Comparison of ENCODE assay signal across 25 mouse cellular contexts in genomic region chr17:47626031-47626430, GRCm38 (mm10).
"Had no signal": no experiment of that assay in that cellular context is flagged by ENCODE, and none has a peak within 500 bp of the region (broad histone marks: within the 10 kb centered on the region; RNA-seq: fewer than 3 reads in every experiment).

No protein-coding gene starts in this region.

- H3K9me3 ChIP-seq: forebrain, embryonic 15.5 days; heart, embryonic 13.5 days; heart, embryonic 15.5 days; hindbrain, embryonic 13.5 days; hindbrain, embryonic 15.5 days; kidney, embryonic 15.5 days; limb, embryonic 13.5 days; limb, embryonic 15.5 days had no signal

- DNase-seq: forebrain, postnatal 0 days; gastrocnemius, postnatal 14 days; gastrocnemius, postnatal 36 days; heart, adult 18-20 months; heart, postnatal 14 days; heart, postnatal 36 days; kidney, adult 11 months; kidney, adult 2 months; kidney, adult 9 months; kidney, postnatal 14 days; kidney, postnatal 36 days; left cerebral cortex, postnatal 4 days had no signal

- H3K4me3 ChIP-seq: forebrain, embryonic 15.5 days; heart, embryonic 13.5 days; heart, embryonic 15.5 days; hindbrain, embryonic 13.5 days; hindbrain, embryonic 15.5 days; kidney, embryonic 15.5 days; layer of hippocampus, adult 2 months; limb, embryonic 13.5 days; limb, embryonic 15.5 days had no signal

- H3K9ac ChIP-seq: forebrain, embryonic 15.5 days; forebrain, postnatal 0 days; heart, embryonic 13.5 days; heart, embryonic 15.5 days; hindbrain, embryonic 13.5 days; hindbrain, embryonic 15.5 days; kidney, embryonic 15.5 days; limb, embryonic 13.5 days; limb, embryonic 15.5 days had no signal

- H3K27ac ChIP-seq: forebrain, embryonic 15.5 days; heart, embryonic 13.5 days; heart, embryonic 15.5 days; hindbrain, embryonic 13.5 days; hindbrain, embryonic 15.5 days; hindbrain, postnatal 0 days; kidney, embryonic 15.5 days; kidney, postnatal 0 days; layer of hippocampus, adult 2 months; limb, embryonic 13.5 days; limb, embryonic 15.5 days had no signal

- ATAC-seq: forebrain, embryonic 15.5 days; forebrain, postnatal 0 days; hindbrain, postnatal 0 days; intestine, embryonic 16.5 days had no signal

- H3K4me2 ChIP-seq: forebrain, embryonic 15.5 days; heart, embryonic 11.5 days; heart, embryonic 13.5 days; heart, embryonic 15.5 days; hindbrain, embryonic 13.5 days; hindbrain, embryonic 15.5 days; kidney, embryonic 15.5 days; limb, embryonic 13.5 days; limb, embryonic 15.5 days had no signal

- H3K27me3 ChIP-seq: forebrain, embryonic 15.5 days; heart, embryonic 13.5 days; heart, embryonic 15.5 days; hindbrain, embryonic 13.5 days; hindbrain, embryonic 15.5 days; kidney, embryonic 15.5 days; limb, embryonic 13.5 days; limb, embryonic 15.5 days had no signal
